Mouse (Mus musculus): ENCODE data around the gene Myof. TPM values are rescaled to one million over a fixed set of nuclear protein-coding genes. Genes with fewer than 3 reads are reported as not detected.

Gene Myof
- polyA plus RNA-seq, 1 experiment from 2014 or later, result 4.4 TPM

GRCm38 (mm10) chr19:37858406-37859081, 184.8 kb downstream of the Myof start:
- H3K27me3 ChIP-seq (replicated peaks; ENCODE audit: control insufficient read depth, insufficient read depth, low read length), result no peaks in the 10 kb centered on the region
- no peak overlapping the region for H3K27ac ChIP-seq (ENCODE audit: low read depth, low read length)
- no peaks in the 10 kb centered on the region for H3K9me3 ChIP-seq (ENCODE audit: control insufficient read depth, low read length)
- H3K4me1 ChIP-seq (replicated peaks; ENCODE audit: control insufficient read depth, insufficient read depth, low read length), result no peaks in the 10 kb centered on the region
- DNase-seq (ENCODE audit: low spot score), result no peak
- 34% methylated on average over 7 of the region's 7 CpGs for WGBS
- ATAC-seq (replicated peaks; ENCODE audit: low FRiP score), result no peak
- no peak overlapping the region for H3K9ac ChIP-seq (ENCODE audit: low read depth, low read length)
- H3K4me3 ChIP-seq (ENCODE audit: low read depth, low read length), result no peak overlapping the region
- H3K36me3 ChIP-seq (ENCODE audit: control insufficient read depth, insufficient read depth, low read length), result no peaks in the 10 kb centered on the region
- no peak overlapping the region for H3K4me2 ChIP-seq

- H3K4me1 ChIP-seq (replicated peaks; ENCODE audit: control insufficient read depth, insufficient read depth, low read length), result no peaks in the 10 kb centered on the region
- no peak for ATAC-seq (replicated peaks; ENCODE audit: low FRiP score)
- no peak overlapping the region for H3K9ac ChIP-seq (ENCODE audit: low read depth, low read length)
- H3K9me3 ChIP-seq (ENCODE audit: control insufficient read depth, low read length), result no peaks in the 10 kb centered on the region
- WGBS, result 88% methylated on average over 1 of the region's 1 CpGs
- no peak overlapping the region for H3K4me3 ChIP-seq (ENCODE audit: low read depth, low read length)
- H3K4me2 ChIP-seq, result no peak overlapping the region
- no peaks in the 10 kb centered on the region for H3K36me3 ChIP-seq (ENCODE audit: control insufficient read depth, insufficient read depth, low read length)
- no peak overlapping the region for H3K27ac ChIP-seq (ENCODE audit: low read depth, low read length)
- no peak for DNase-seq (ENCODE audit: low spot score)
- H3K27me3 ChIP-seq (replicated peaks; ENCODE audit: control insufficient read depth, insufficient read depth, low read length), result no peaks in the 10 kb centered on the region
Measured at GRCm38 (mm10) chr19:37852056-37852455, 191.3 kb downstream of the Myof start.

DNA sequence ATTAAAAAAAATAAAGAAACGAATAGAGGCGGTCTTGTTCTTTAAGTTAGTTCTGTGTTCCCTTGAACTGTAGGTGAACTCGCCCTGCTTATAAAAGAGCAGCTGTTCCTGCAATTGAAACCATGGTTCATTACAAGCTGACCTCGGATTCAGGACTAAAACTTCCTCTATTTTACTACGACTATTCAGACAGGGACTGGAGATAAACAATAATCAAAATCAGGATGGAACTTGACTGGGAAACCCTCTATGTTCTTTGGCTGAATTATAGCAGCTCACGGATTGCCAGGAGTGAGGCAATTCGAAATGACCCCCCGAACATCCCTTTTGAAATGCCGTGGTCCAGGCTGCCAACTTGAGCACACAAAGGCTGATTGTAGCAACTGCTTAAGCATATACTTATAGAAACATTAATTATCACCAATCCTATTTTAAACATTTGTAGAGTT, 191.8 kb downstream of the Myof start:
- Histone ChIP-seq H3K27ac (ENCODE audit: low read depth, low read length) (no peak overlapping the region), H3K4me3 (ENCODE audit: low read depth, low read length) (no peak overlapping the region), H3K27me3 (replicated peaks; ENCODE audit: control insufficient read depth, insufficient read depth, low read length) (no peaks in the 10 kb centered on the region), H3K4me2 (no peak overlapping the region), H3K9ac (ENCODE audit: low read depth, low read length) (no peak overlapping the region), H3K9me3 (ENCODE audit: control insufficient read depth, low read length) (no peaks in the 10 kb centered on the region), H3K36me3 (ENCODE audit: control insufficient read depth, insufficient read depth, low read length) (no peaks in the 10 kb centered on the region), H3K4me1 (replicated peaks; ENCODE audit: control insufficient read depth, insufficient read depth, low read length) (no peaks in the 10 kb centered on the region)
- DNase-seq (ENCODE audit: low spot score) (no peak), ATAC-seq (replicated peaks; ENCODE audit: low FRiP score) (no peak)
- WGBS, result 68% methylated on average over 9 of the region's 9 CpGs

Other genes starting within 250 kb of the Myof start
- gene Cep55, start 11.4 kb upstream of the Myof start, polyA plus RNA-seq (2014; fragmentation: Nextera tagmentation; extraction: Ambion mirVana), result 16.0 and 16.7 TPM in 2 replicates
- 1.1 TPM in 2 replicates for gene Ffar4, start 53.5 kb upstream of the Myof start, polyA plus RNA-seq (2014; fragmentation: Nextera tagmentation; extraction: Ambion mirVana)
- 1,416 and 1,448 TPM in 2 replicates for gene Rbp4, start 81.7 kb upstream of the Myof start, polyA plus RNA-seq (2014; fragmentation: Nextera tagmentation; extraction: Ambion mirVana)
- gene Pde6c, start 89.2 kb upstream of the Myof start, polyA plus RNA-seq (2014; fragmentation: Nextera tagmentation; extraction: Ambion mirVana), result 2.4 and 4.0 TPM in 2 replicates
- gene Fra10ac1, start 180.6 kb upstream of the Myof start, polyA plus RNA-seq (2014; fragmentation: Nextera tagmentation; extraction: Ambion mirVana), result 35.0 and 35.9 TPM in 2 replicates
- gene Lgi1, start 221.0 kb upstream of the Myof start, polyA plus RNA-seq (2014; fragmentation: Nextera tagmentation; extraction: Ambion mirVana), result 0.16 and 0.19 TPM in 2 replicates

Data from liver, embryonic 11.5 days (tissue).